Mouse (Mus musculus) bone marrow macrophage, adult 2 months (primary cell): ENCODE measurements around the gene Lrrc8d. TPM values are rescaled to one million over a fixed set of nuclear protein-coding genes. Genes with fewer than 3 reads are reported as not detected.

ENCODE experiments used
- H3K27ac ChIP-seq: 2 replicates; pipeline ENCODE4 v1.5.1; 2012; ENCODE audit warnings: low read depth, low read length; ENCODE audit not compliant: insufficient read depth
- H3K4me1 ChIP-seq: 2 replicates; pipeline ENCODE4 v1.6.1; 2012; ENCODE audit warnings: low read length; ENCODE audit not compliant: control insufficient read depth, insufficient read depth
- H3K4me3 ChIP-seq: 2 replicates; pipeline ENCODE4 v1.5.1; 2012; ENCODE audit warnings: mild to moderate bottlenecking, low read length, moderate library complexity; ENCODE audit not compliant: insufficient read depth
- CTCF ChIP-seq: IDR thresholded peaks from 2 replicates; pipeline ENCODE4 v1.5.1; 2012; ENCODE audit warnings: low read depth, mild to moderate bottlenecking, low read length, moderate library complexity
- POLR2A ChIP-seq: IDR thresholded peaks from 2 replicates; pipeline ENCODE4 v1.6.1; 2012; ENCODE audit warnings: mild to moderate bottlenecking, low read depth, low read length, borderline replicate concordance
- polyA plus RNA-seq: library from polyadenylated mRNA; stranded (reverse); fragments of >200 nt; gene quantifications from 2 replicates; pipeline ENCODE4 v1.2.4, GENCODE M21; 2012; ENCODE audit not compliant: missing spikeins, insufficient read depth, insufficient read length

Gene Lrrc8d
- polyA plus RNA-seq, 1 experiment = 37.1 TPM

- Histone ChIP-seq H3K4me1 (peaks cover 2% of the 10 kb centered on the region; the same call in 1 of the 2 replicates), H3K4me3 (no peak overlapping the region), H3K27ac (no peak overlapping the region)
- no peak for TF ChIP-seq CTCF
- no peak for TF ChIP-seq POLR2A
Observed at GRCm38 (mm10) chr5:105867427-105867826, 167.7 kb downstream of the Lrrc8d start.

- no peak overlapping the region for H3K27ac ChIP-seq
- no peak overlapping the region for H3K4me3 ChIP-seq
- peaks cover 4% of the 10 kb centered on the region; the same call in 1 of the 2 replicates for H3K4me1 ChIP-seq
- no peak for TF ChIP-seq POLR2A
- no peak for TF ChIP-seq CTCF
Observed at GRCm38 (mm10) chr5:105867841-105868447, 168.2 kb downstream of the Lrrc8d start.

GRCm38 (mm10) chr5:105868593-105868992 is 168.8 kb downstream of the Lrrc8d start:
- peaks cover 7% of the 10 kb centered on the region; the same call in 1 of the 2 replicates for H3K4me1 ChIP-seq
- TF ChIP-seq CTCF (peak; percentile 81), POLR2A (no peak)

GRCm38 (mm10) chr5:105869739-105870138 is 170.0 kb downstream of the Lrrc8d start:
- peaks cover 7% of the 10 kb centered on the region; the same call in 1 of the 2 replicates for H3K4me1 ChIP-seq
- TF ChIP-seq POLR2A = no peak
- TF ChIP-seq CTCF = no peak
- no peak overlapping the region for H3K27ac ChIP-seq
- no peak overlapping the region for H3K4me3 ChIP-seq

More at GRCm38 (mm10) chr5:105868593-105868992, 168.8 kb downstream of the Lrrc8d start:
- Histone ChIP-seq H3K27ac (no peak overlapping the region), H3K4me3 (no peak overlapping the region)

- no peak overlapping the region for H3K27ac ChIP-seq
- H3K4me1 ChIP-seq = peaks cover 15% of the 10 kb centered on the region
- H3K4me3 ChIP-seq = no peak overlapping the region
- no peak for TF ChIP-seq POLR2A
- TF ChIP-seq CTCF = no peak
Observed at GRCm38 (mm10) chr5:105871140-105871539, 171.4 kb downstream of the Lrrc8d start.

GRCm38 (mm10) chr5:105872176-105872575 is 172.4 kb downstream of the Lrrc8d start:
- Histone ChIP-seq H3K27ac (no peak overlapping the region), H3K4me1 (peaks cover 15% of the 10 kb centered on the region), H3K4me3 (no peak overlapping the region)
- TF ChIP-seq CTCF (no peak), POLR2A (no peak)

DNA sequence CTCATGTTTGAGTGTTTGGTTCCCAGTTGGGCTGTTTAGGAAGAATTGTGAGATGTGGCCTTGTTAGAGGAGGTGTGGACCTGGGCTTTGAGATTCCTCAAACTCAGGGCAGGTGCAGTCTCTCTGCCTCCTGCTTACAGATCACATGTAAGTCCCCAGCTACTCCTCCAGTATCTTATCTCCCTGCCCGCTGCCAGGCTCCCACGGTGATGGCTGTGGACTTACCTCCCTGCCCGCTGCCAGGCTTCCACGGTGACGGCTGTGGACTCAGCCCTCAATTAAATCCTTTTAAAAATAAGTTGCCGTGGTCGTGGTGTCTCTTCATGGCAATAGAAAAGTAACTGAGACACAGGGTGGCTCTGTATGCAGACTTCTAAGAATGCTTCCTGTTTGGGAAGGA is 173.1 kb downstream of the Lrrc8d start:
- Histone ChIP-seq H3K4me3 (no peak overlapping the region), H3K27ac (no peak overlapping the region), H3K4me1 (peaks cover 13% of the 10 kb centered on the region)
- TF ChIP-seq POLR2A = no peak
- TF ChIP-seq CTCF = no peak

DNA sequence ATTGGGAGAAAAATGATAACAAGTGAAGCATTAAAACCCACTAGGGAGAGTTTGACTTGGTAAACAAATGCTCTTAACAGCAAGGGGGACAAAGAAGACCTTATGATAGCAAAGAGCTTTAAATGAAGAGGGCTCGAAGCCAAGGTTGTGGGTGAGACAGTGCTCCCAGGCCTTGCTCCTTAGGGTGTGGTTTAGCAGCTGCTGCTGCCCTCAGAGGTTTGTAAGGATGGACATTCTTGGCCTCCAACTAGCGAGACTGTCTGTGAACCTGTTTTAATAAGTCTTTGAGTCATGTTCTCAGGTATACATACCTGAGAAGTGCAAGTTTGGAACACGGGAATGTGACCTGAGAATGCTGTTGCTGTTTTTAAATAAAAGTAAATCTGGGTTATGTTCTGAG is 174.0 kb downstream of the Lrrc8d start:
- H3K4me3 ChIP-seq = no peak overlapping the region
- H3K27ac ChIP-seq = no peak overlapping the region
- TF ChIP-seq POLR2A (no peak), CTCF (no peak)
- peaks cover 15% of the 10 kb centered on the region for H3K4me1 ChIP-seq

DNA sequence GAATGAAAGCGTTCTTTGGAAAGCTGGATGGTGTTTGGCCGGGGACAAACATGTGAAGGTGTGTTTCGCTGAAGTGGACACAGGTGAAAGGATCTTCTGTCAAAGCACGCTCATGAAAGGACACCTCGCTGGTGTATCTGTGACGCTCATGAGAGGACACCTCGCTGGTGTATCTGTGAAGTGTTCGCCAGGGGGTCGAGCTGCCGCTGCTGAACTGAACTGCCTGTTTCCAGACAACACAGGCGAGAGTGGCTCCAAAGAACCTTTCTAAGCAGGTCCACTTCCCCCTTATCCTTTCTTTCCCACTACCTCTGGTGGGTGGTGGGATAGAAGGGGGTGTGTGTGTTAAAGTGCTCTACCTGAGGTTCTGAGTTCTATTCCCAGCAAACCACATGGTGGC is 174.7 kb downstream of the Lrrc8d start:
- peaks cover 16% of the 10 kb centered on the region for H3K4me1 ChIP-seq
- no peak for TF ChIP-seq CTCF
- TF ChIP-seq POLR2A = no peak
- no peak overlapping the region for H3K4me3 ChIP-seq

GRCm38 (mm10) chr5:105876068-105876924 is 176.5 kb downstream of the Lrrc8d start, which contains the start of gene Zfp326:
Gene Zfp326, plus strand, starts transcription at chr5:105876565.
- TF ChIP-seq CTCF (no peak), POLR2A (no peak)
- Histone ChIP-seq H3K4me3 (peak within 1 kb of the TSS; percentile 75), H3K27ac (peak within 1 kb of the TSS; percentile 81), H3K4me1 (peaks cover 22% of the 10 kb centered on the region)

More for the DNA sequence above, 174.7 kb downstream of the Lrrc8d start:
- no peak overlapping the region for H3K27ac ChIP-seq
